Mouse (Mus musculus): Measurements from ENCODE around the gene Lypd6b. TPM values are rescaled to one million over a fixed set of nuclear protein-coding genes. Genes with fewer than 3 reads are reported as not detected.

Gene Lypd6b
- polyA plus RNA-seq, 1 experiment from 2014 or later: 3.9 TPM

GRCm38 (mm10) chr2:49911296-49912034 lies 124.0 kb downstream of the Lypd6b start:
- H3K4me1 ChIP-seq: peaks cover 29% of the 10 kb centered on the region
- no peaks in the 10 kb centered on the region for H3K36me3 ChIP-seq (replicated peaks)
- H3K9me3 ChIP-seq: no peaks in the 10 kb centered on the region
- no peak overlapping the region for H3K27ac ChIP-seq (replicated peaks)
- H3K4me3 ChIP-seq: no peak overlapping the region
- DNase-seq (ENCODE audit: low spot score): no peak
- H3K27me3 ChIP-seq (replicated peaks; ENCODE audit: low read depth, poor library complexity, severe bottlenecking): no peaks in the 10 kb centered on the region
- 83% methylated on average over 7 of the region's 7 CpGs for WGBS

- H3K4me1 ChIP-seq: peaks cover 32% of the 10 kb centered on the region
- no peak overlapping the region for H3K27ac ChIP-seq (replicated peaks)
- no peaks in the 10 kb centered on the region for H3K9me3 ChIP-seq
- no peaks in the 10 kb centered on the region for H3K27me3 ChIP-seq (replicated peaks; ENCODE audit: low read depth, poor library complexity, severe bottlenecking)
- 69% methylated on average over 3 of the region's 3 CpGs for WGBS
- no peaks in the 10 kb centered on the region for H3K36me3 ChIP-seq (replicated peaks)
- no peak overlapping the region for H3K4me3 ChIP-seq
- DNase-seq (ENCODE audit: low spot score): no peak
Observed at GRCm38 (mm10) chr2:49912261-49912895, 124.9 kb downstream of the Lypd6b start.

GRCm38 (mm10) chr2:49917489-49917888 lies 130.0 kb downstream of the Lypd6b start:
- H3K27me3 ChIP-seq (replicated peaks; ENCODE audit: low read depth, poor library complexity, severe bottlenecking): no peaks in the 10 kb centered on the region
- no peaks in the 10 kb centered on the region for H3K36me3 ChIP-seq (replicated peaks)
- no peaks in the 10 kb centered on the region for H3K9me3 ChIP-seq
- H3K4me3 ChIP-seq: no peak overlapping the region
- no peak for DNase-seq (ENCODE audit: low spot score)
- peaks cover 15% of the 10 kb centered on the region for H3K4me1 ChIP-seq
- 65% methylated on average over 10 of the region's 10 CpGs for WGBS
- no peak overlapping the region for H3K27ac ChIP-seq (replicated peaks)

GRCm38 (mm10) chr2:49918132-49918531 lies 130.6 kb downstream of the Lypd6b start:
- Histone ChIP-seq H3K27ac (replicated peaks) (no peak overlapping the region), H3K4me3 (no peak overlapping the region), H3K4me1 (peaks cover 15% of the 10 kb centered on the region), H3K27me3 (replicated peaks; ENCODE audit: low read depth, poor library complexity, severe bottlenecking) (no peaks in the 10 kb centered on the region), H3K36me3 (replicated peaks) (no peaks in the 10 kb centered on the region), H3K9me3 (no peaks in the 10 kb centered on the region)
- WGBS: 87% methylated on average over 4 of the region's 4 CpGs
- no peak for DNase-seq (ENCODE audit: low spot score)

GRCm38 (mm10) chr2:49918692-49919091 lies 131.2 kb downstream of the Lypd6b start:
- no peaks in the 10 kb centered on the region for H3K9me3 ChIP-seq
- WGBS: 60% methylated on average over 9 of the region's 9 CpGs
- H3K36me3 ChIP-seq (replicated peaks): no peaks in the 10 kb centered on the region
- DNase-seq (ENCODE audit: low spot score): no peak
- H3K27ac ChIP-seq (replicated peaks): no peak overlapping the region
- no peak overlapping the region for H3K4me3 ChIP-seq
- H3K4me1 ChIP-seq: peaks cover 15% of the 10 kb centered on the region
- no peaks in the 10 kb centered on the region for H3K27me3 ChIP-seq (replicated peaks; ENCODE audit: low read depth, poor library complexity, severe bottlenecking)

- no peak for DNase-seq (ENCODE audit: low spot score)
- no peaks in the 10 kb centered on the region for H3K36me3 ChIP-seq (replicated peaks)
- H3K9me3 ChIP-seq: no peaks in the 10 kb centered on the region
- no peaks in the 10 kb centered on the region for H3K27me3 ChIP-seq (replicated peaks; ENCODE audit: low read depth, poor library complexity, severe bottlenecking)
- no peak overlapping the region for H3K4me3 ChIP-seq
- 48% methylated on average over 8 of the region's 8 CpGs for WGBS
- H3K27ac ChIP-seq (replicated peaks): no peak overlapping the region
- peaks cover 15% of the 10 kb centered on the region for H3K4me1 ChIP-seq
Observed at GRCm38 (mm10) chr2:49921948-49922347, 134.5 kb downstream of the Lypd6b start.

GRCm38 (mm10) chr2:49922810-49923209 lies 135.3 kb downstream of the Lypd6b start:
- Histone ChIP-seq H3K4me3 (no peak overlapping the region), H3K9me3 (no peaks in the 10 kb centered on the region), H3K27ac (replicated peaks) (no peak overlapping the region), H3K36me3 (replicated peaks) (no peaks in the 10 kb centered on the region), H3K27me3 (replicated peaks; ENCODE audit: low read depth, poor library complexity, severe bottlenecking) (no peaks in the 10 kb centered on the region), H3K4me1 (peaks cover 7% of the 10 kb centered on the region)
- no peak for DNase-seq (ENCODE audit: low spot score)
- WGBS: 71% methylated on average over 4 of the region's 4 CpGs

GRCm38 (mm10) chr2:49926186-49926585 lies 138.7 kb downstream of the Lypd6b start:
- Histone ChIP-seq H3K27ac (replicated peaks) (no peak overlapping the region), H3K4me3 (no peak overlapping the region), H3K27me3 (replicated peaks; ENCODE audit: low read depth, poor library complexity, severe bottlenecking) (no peaks in the 10 kb centered on the region), H3K4me1 (peaks cover 7% of the 10 kb centered on the region), H3K9me3 (no peaks in the 10 kb centered on the region), H3K36me3 (replicated peaks) (no peaks in the 10 kb centered on the region)
- no peak for DNase-seq (ENCODE audit: low spot score)
- WGBS: 79% methylated on average over 5 of the region's 5 CpGs

GRCm38 (mm10) chr2:49927362-49927761 lies 139.9 kb downstream of the Lypd6b start:
- DNase-seq (ENCODE audit: low spot score): no peak
- Histone ChIP-seq H3K9me3 (no peaks in the 10 kb centered on the region), H3K27ac (replicated peaks) (no peak overlapping the region), H3K4me3 (no peak overlapping the region), H3K27me3 (replicated peaks; ENCODE audit: low read depth, poor library complexity, severe bottlenecking) (no peaks in the 10 kb centered on the region), H3K36me3 (replicated peaks) (no peaks in the 10 kb centered on the region), H3K4me1 (no peaks in the 10 kb centered on the region)
- 73% methylated on average over 1 of the region's 1 CpGs for WGBS

- WGBS: 74% methylated on average over 3 of the region's 3 CpGs
Observed at GRCm38 (mm10) chr2:49929931-49930330, 142.4 kb downstream of the Lypd6b start.

GRCm38 (mm10) chr2:49937621-49938020 lies 150.1 kb downstream of the Lypd6b start:
- H3K4me1 ChIP-seq: no peaks in the 10 kb centered on the region
- H3K4me3 ChIP-seq: no peak overlapping the region
- no peaks in the 10 kb centered on the region for H3K27me3 ChIP-seq (replicated peaks; ENCODE audit: low read depth, poor library complexity, severe bottlenecking)
- H3K27ac ChIP-seq (replicated peaks): no peak overlapping the region
- 84% methylated on average over 13 of the region's 13 CpGs for WGBS
- no peak for DNase-seq (ENCODE audit: low spot score)
- H3K36me3 ChIP-seq (replicated peaks): no peaks in the 10 kb centered on the region
- no peaks in the 10 kb centered on the region for H3K9me3 ChIP-seq

More at GRCm38 (mm10) chr2:49929931-49930330, 142.4 kb downstream of the Lypd6b start:
- no peaks in the 10 kb centered on the region for H3K27me3 ChIP-seq (replicated peaks; ENCODE audit: low read depth, poor library complexity, severe bottlenecking)
- no peaks in the 10 kb centered on the region for H3K4me1 ChIP-seq
- DNase-seq (ENCODE audit: low spot score): no peak
- H3K36me3 ChIP-seq (replicated peaks): no peaks in the 10 kb centered on the region
- H3K9me3 ChIP-seq: no peaks in the 10 kb centered on the region
- H3K27ac ChIP-seq (replicated peaks): no peak overlapping the region
- H3K4me3 ChIP-seq: no peak overlapping the region

- WGBS: 88% methylated on average over 8 of the region's 8 CpGs
- no peak overlapping the region for H3K27ac ChIP-seq (replicated peaks)
- no peaks in the 10 kb centered on the region for H3K27me3 ChIP-seq (replicated peaks; ENCODE audit: low read depth, poor library complexity, severe bottlenecking)
- DNase-seq (ENCODE audit: low spot score): no peak
- H3K4me1 ChIP-seq: no peaks in the 10 kb centered on the region
- H3K4me3 ChIP-seq: no peak overlapping the region
- H3K36me3 ChIP-seq (replicated peaks): no peaks in the 10 kb centered on the region
- H3K9me3 ChIP-seq: no peaks in the 10 kb centered on the region
Observed at GRCm38 (mm10) chr2:49938246-49938645, 150.8 kb downstream of the Lypd6b start.

GRCm38 (mm10) chr2:49940372-49940771 lies 152.9 kb downstream of the Lypd6b start:
- no peak overlapping the region for H3K4me3 ChIP-seq
- H3K27ac ChIP-seq (replicated peaks): no peak overlapping the region
- WGBS: 88% methylated on average over 6 of the region's 6 CpGs
- no peak for DNase-seq (ENCODE audit: low spot score)
- no peaks in the 10 kb centered on the region for H3K9me3 ChIP-seq
- H3K36me3 ChIP-seq (replicated peaks): no peaks in the 10 kb centered on the region
- no peaks in the 10 kb centered on the region for H3K4me1 ChIP-seq
- no peaks in the 10 kb centered on the region for H3K27me3 ChIP-seq (replicated peaks; ENCODE audit: low read depth, poor library complexity, severe bottlenecking)
